Mouse (Mus musculus) gastrocnemius, postnatal 10 days (tissue): ENCODE results near the gene Wfdc11. TPM values are rescaled to one million over a fixed set of nuclear protein-coding genes. Genes with fewer than 3 reads are reported as not detected.
A peak's percentile ranks its signal among the peaks of the same experiment; 100 is the strongest.
"Not testable (repeated sequence)": the region's sequence is repeated elsewhere in the genome, so short reads cannot be mapped to it uniquely, and the experiment has no call there.

Experiments
- DNase-seq: peaks from one replicate; pipeline ENCODE4 v3.0.0; 2021; ENCODE audit warnings: mixed read lengths
- long read RNA-seq, 2 experiments: library from polyadenylated mRNA; stranded (forward); transcript quantifications; one replicate each; pipeline ENCODE4 v2.0.0; 2021
- total RNA-seq, 2 experiments: library from RNA; stranded (reverse); gene quantifications; 2 replicates each; pipeline ENCODE4 v1.2.3; 2021

Gene Wfdc11
- not detected for total RNA-seq
- long read RNA-seq, experiment 1: 0 reads
- long read RNA-seq, experiment 2: 0 reads

- no peak for DNase-seq
Observed at GRCm38 (mm10) chr2:164673987-164674386, at the start of gene Wfdc11. Wfdc11 (minus strand) TSS chr2:164674087.

GRCm38 (mm10) chr2:164723276-164723675 lies 49.4 kb upstream of the Wfdc11 start:
- no peak for DNase-seq

- DNase-seq: not testable (repeated sequence)
Observed at GRCm38 (mm10) chr2:164716194-164716786, 42.4 kb upstream of the Wfdc11 start.

- no peak for DNase-seq
Observed at GRCm38 (mm10) chr2:164715005-164715404, 41.1 kb upstream of the Wfdc11 start, which contains the start of gene Spint5. Spint5 (plus strand) TSS chr2:164715305.

- no peak for DNase-seq
Observed at GRCm38 (mm10) chr2:164705991-164706390, 32.1 kb upstream of the Wfdc11 start.

GRCm38 (mm10) chr2:164705328-164705727 lies 31.4 kb upstream of the Wfdc11 start:
- DNase-seq: no peak

GRCm38 (mm10) chr2:164704235-164704634 lies 30.3 kb upstream of the Wfdc11 start:
- no peak for DNase-seq

GRCm38 (mm10) chr2:164701761-164702160 lies 27.9 kb upstream of the Wfdc11 start:
- no peak for DNase-seq

- no peak for DNase-seq
Observed at GRCm38 (mm10) chr2:164700959-164701358, 27.1 kb upstream of the Wfdc11 start.

GRCm38 (mm10) chr2:164698201-164698600 lies 24.3 kb upstream of the Wfdc11 start, which contains the start of gene Spint4:
Spint4 (plus strand) TSS chr2:164698501.
- no peak for DNase-seq

- DNase-seq: no peak
Observed at GRCm38 (mm10) chr2:164684807-164685206, 10.9 kb upstream of the Wfdc11 start, which contains the start of gene Wfdc13. Wfdc13 (plus strand) TSS chr2:164685107.

GRCm38 (mm10) chr2:164679906-164680305 lies 6.0 kb upstream of the Wfdc11 start:
- DNase-seq: no peak

- peak; percentile 68 for DNase-seq
Observed at GRCm38 (mm10) chr2:164678848-164679625, 5.2 kb upstream of the Wfdc11 start.

GRCm38 (mm10) chr2:164676916-164677685 lies 3.2 kb upstream of the Wfdc11 start:
- no peak for DNase-seq

- no peak for DNase-seq
Observed at GRCm38 (mm10) chr2:164676103-164676502, 2.2 kb upstream of the Wfdc11 start.

- DNase-seq: no peak
Observed at GRCm38 (mm10) chr2:164670938-164671337, 2.9 kb downstream of the Wfdc11 start.

- DNase-seq: no peak
Observed at GRCm38 (mm10) chr2:164670261-164670660, 3.6 kb downstream of the Wfdc11 start.

- DNase-seq: no peak
Observed at GRCm38 (mm10) chr2:164664851-164665250, 9.0 kb downstream of the Wfdc11 start.

- no peak for DNase-seq
Observed at GRCm38 (mm10) chr2:164656483-164656882, 17.4 kb downstream of the Wfdc11 start, which contains the start of gene Wfdc9. Wfdc9 (minus strand) TSS chr2:164656583.

- DNase-seq: peak; percentile 54
Observed at GRCm38 (mm10) chr2:164655858-164656257, 18.0 kb downstream of the Wfdc11 start, which contains the start of gene Wfdc10. Wfdc10 (plus strand) TSS chr2:164656046.

- DNase-seq: no peak
Observed at GRCm38 (mm10) chr2:164641881-164642673, 31.8 kb downstream of the Wfdc11 start.

GRCm38 (mm10) chr2:164641129-164641528 lies 32.8 kb downstream of the Wfdc11 start:
- no peak for DNase-seq
